Mouse (Mus musculus) liver, adult 2 months (tissue): Measurements from ENCODE around the gene Plxna1. TPM values are rescaled to one million over a fixed set of nuclear protein-coding genes. Genes with fewer than 3 reads are reported as not detected.
A peak's percentile ranks its signal among the peaks of the same experiment; 100 is the strongest.

Experiments used
- DNase-seq: peaks from one replicate; pipeline ENCODE4 v3.0.0-alpha.2; 2011; ENCODE audit warnings: low read depth, low spot score; ENCODE audit errors: extremely low read depth
- H3K27ac ChIP-seq: fragments of 200-500 bp; replicated peaks from 2 replicates; pipeline ENCODE4 v1.5.1; 2012; ENCODE audit warnings: low read depth, mild to moderate bottlenecking, control low read depth, inconsistent platforms, low read length; ENCODE audit not compliant: insufficient read depth
- H3K27me3 ChIP-seq: fragments of 200-500 bp; 2 replicates; pipeline ENCODE4 v1.6.1; 2012; ENCODE audit warnings: mild to moderate bottlenecking, moderate library complexity, low read length, inconsistent platforms; ENCODE audit not compliant: control insufficient read depth, insufficient read depth
- H3K36me3 ChIP-seq: fragments of 200-500 bp; 2 replicates; pipeline ENCODE4 v1.6.1; 2012; ENCODE audit warnings: low read length, inconsistent platforms; ENCODE audit not compliant: control insufficient read depth, insufficient read depth
- H3K4me1 ChIP-seq: fragments of 200-500 bp; 2 replicates; pipeline ENCODE4 v1.6.1; 2011; ENCODE audit warnings: low read length; ENCODE audit not compliant: control insufficient read depth, insufficient read depth
- H3K4me3 ChIP-seq: fragments of 200-500 bp; 2 replicates; pipeline ENCODE4 v1.5.1; 2011; ENCODE audit warnings: low read depth, mild to moderate bottlenecking, control low read depth, low read length, moderate library complexity; ENCODE audit not compliant: insufficient read depth
- H3K79me2 ChIP-seq: fragments of 200-500 bp; 2 replicates; pipeline ENCODE4 v1.6.1; 2012; ENCODE audit warnings: inconsistent platforms, mild to moderate bottlenecking, low read length, moderate library complexity; ENCODE audit not compliant: control insufficient read depth, insufficient read depth
- H3K9ac ChIP-seq: fragments of 200-500 bp; 2 replicates; pipeline ENCODE4 v1.6.1; 2012; ENCODE audit warnings: low read depth, mild to moderate bottlenecking, control low read depth, inconsistent platforms, low read length
- CTCF ChIP-seq: fragments of 200-500 bp; IDR thresholded peaks from 2 replicates; pipeline ENCODE4 v1.5.1; 2011; ENCODE audit warnings: low read depth, low read length, control low read depth
- POLR2A ChIP-seq: fragments of 200-500 bp; IDR thresholded peaks from 2 replicates; pipeline ENCODE4 v1.6.1; 2011; ENCODE audit warnings: low read length, control low read depth; ENCODE audit not compliant: insufficient read depth; ENCODE audit errors: extremely low read depth
- WGBS: fragments of 180-500 bp; shearing (Covaris S2); methylation state at CpG from one replicate; pipeline ENCODE4 v1.1.7; 2018; 5-methylcytosine and 5-hydroxymethylcytosine counted together
- polyA plus RNA-seq: library from polyadenylated mRNA; depleted of rRNA; stranded (reverse); fragments of >200 nt; gene quantifications from 2 replicates; pipeline ENCODE4 v1.2.3, GENCODE M21; 2012; rRNA removed
- total RNA-seq: library from RNA; depleted of rRNA; stranded (reverse); fragments of >200 nt; gene quantifications from 2 replicates; pipeline ENCODE4 v1.2.3, GENCODE M21; 2014; rRNA removed

Gene Plxna1
- 2.6 and 4.6 TPM in 2 replicates for total RNA-seq
- 5.7 and 6.5 TPM in 2 replicates for polyA plus RNA-seq

- peak; percentile 46 for DNase-seq
- no peaks in the 10 kb centered on the region for H3K36me3 ChIP-seq
- WGBS = 4% methylated on average over 92 of the region's 110 CpGs
- peak within 1 kb of the TSS; percentile 91 for H3K4me3 ChIP-seq
- peak within 1 kb of the TSS; percentile 94 for H3K9ac ChIP-seq
- H3K27me3 ChIP-seq = no peaks in the 10 kb centered on the region
- no peak within 1 kb of the TSS for H3K27ac ChIP-seq
- H3K79me2 ChIP-seq = peaks cover 26% of the 10 kb centered on the region
- peak; percentile 47; the same call in 1 of the 2 replicates for TF ChIP-seq POLR2A
- peak; percentile 52 for TF ChIP-seq CTCF
- H3K4me1 ChIP-seq = peaks cover 7% of the 10 kb centered on the region; the same call in 1 of the 2 replicates
These were observed at the start of gene Plxna1 for GRCm38 (mm10) chr6:89362281-89363106. Gene Plxna1 (minus strand): TSS chr6:89362620.

DNA sequence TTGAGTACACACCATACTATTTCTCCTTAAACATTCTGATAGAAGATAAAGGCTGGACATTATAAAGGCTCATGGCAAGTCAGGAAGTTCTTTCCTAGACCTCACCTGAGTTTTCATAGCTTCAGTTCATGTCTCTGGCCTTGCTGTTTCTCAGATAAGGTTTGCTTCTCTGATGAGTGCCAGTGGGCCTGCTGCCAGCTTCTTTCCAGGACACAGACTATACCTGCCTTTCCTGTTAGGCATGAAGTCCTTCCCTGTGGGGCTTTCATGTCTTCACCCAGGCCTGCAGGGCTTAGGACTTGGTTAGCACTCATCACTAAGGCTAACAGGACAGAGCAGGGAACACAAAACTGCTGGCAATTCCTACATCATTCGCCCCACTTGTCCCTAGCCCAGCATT, 46.6 kb upstream of the Plxna1 start:
- TF ChIP-seq POLR2A (no peak), CTCF (no peak)
- Histone ChIP-seq H3K36me3 (no peaks in the 10 kb centered on the region), H3K9ac (no peak overlapping the region), H3K79me2 (no peaks in the 10 kb centered on the region), H3K4me1 (peaks cover 4% of the 10 kb centered on the region; the same call in 1 of the 2 replicates), H3K4me3 (no peak overlapping the region), H3K27me3 (no peaks in the 10 kb centered on the region), H3K27ac (no peak overlapping the region)
- DNase-seq = no peak
- 100% methylated on average over 1 of the region's 1 CpGs for WGBS

DNA sequence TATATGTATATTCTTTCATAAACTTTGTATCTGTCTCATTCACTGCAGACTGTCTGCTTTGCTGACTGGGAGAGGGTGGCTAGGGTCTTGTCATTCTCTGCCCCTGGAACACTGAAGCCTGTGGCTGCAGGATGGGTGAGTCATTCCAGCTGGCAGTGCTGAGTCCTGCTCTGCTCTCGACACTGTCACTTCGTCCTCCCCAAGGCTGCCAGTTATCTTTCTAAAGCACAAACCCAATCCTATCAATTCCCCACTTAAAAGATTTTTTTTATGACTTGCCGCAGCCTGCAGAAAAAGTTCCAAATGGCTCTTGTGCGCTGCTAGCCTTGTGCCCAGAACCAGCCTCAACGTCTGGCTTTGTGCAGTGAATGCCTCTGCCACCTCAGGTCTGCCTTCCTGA, 45.8 kb upstream of the Plxna1 start:
- Histone ChIP-seq H3K9ac (no peak overlapping the region), H3K36me3 (no peaks in the 10 kb centered on the region), H3K4me3 (no peak overlapping the region), H3K4me1 (no peaks in the 10 kb centered on the region), H3K27me3 (no peaks in the 10 kb centered on the region), H3K27ac (no peak overlapping the region), H3K79me2 (no peaks in the 10 kb centered on the region)
- WGBS = 75% methylated on average over 5 of the region's 5 CpGs
- no peak for DNase-seq
- TF ChIP-seq CTCF (no peak), POLR2A (no peak)

GRCm38 (mm10) chr6:89407247-89407889, 44.9 kb upstream of the Plxna1 start:
- no peak overlapping the region for H3K27ac ChIP-seq
- 90% methylated on average over 3 of the region's 3 CpGs for WGBS
- no peak for TF ChIP-seq CTCF
- TF ChIP-seq POLR2A = no peak
- H3K4me3 ChIP-seq = no peak overlapping the region
- DNase-seq = no peak
- H3K36me3 ChIP-seq = no peaks in the 10 kb centered on the region
- no peaks in the 10 kb centered on the region for H3K4me1 ChIP-seq
- no peaks in the 10 kb centered on the region for H3K79me2 ChIP-seq
- H3K27me3 ChIP-seq = no peaks in the 10 kb centered on the region
- no peak overlapping the region for H3K9ac ChIP-seq

DNA sequence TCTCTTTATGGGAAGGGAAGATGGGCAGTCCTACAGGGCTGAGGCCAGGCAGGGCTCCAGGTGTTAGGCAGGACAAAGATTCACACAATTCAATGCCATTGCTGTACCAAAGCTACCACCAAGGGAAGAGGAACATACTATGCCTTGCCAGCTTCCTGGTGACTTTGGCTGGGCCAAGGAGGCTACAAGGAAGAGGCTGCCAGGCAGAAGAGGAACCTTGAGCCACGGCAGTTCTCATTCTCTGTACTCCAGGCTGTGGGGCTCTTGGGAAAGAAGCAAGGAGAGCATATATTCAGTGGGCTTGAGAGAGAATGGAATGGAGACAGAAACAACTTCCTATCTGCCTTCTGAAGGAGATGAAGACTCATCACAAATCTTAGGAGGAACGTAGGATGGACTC, 42.5 kb upstream of the Plxna1 start:
- Histone ChIP-seq H3K79me2 (no peaks in the 10 kb centered on the region), H3K4me3 (no peak overlapping the region), H3K9ac (no peak overlapping the region), H3K27me3 (no peaks in the 10 kb centered on the region), H3K4me1 (no peaks in the 10 kb centered on the region), H3K36me3 (no peaks in the 10 kb centered on the region), H3K27ac (no peak overlapping the region)
- 89% methylated on average over 2 of the region's 2 CpGs for WGBS
- no peak for DNase-seq
- TF ChIP-seq POLR2A (no peak), CTCF (no peak)
